Mouse (Mus musculus) bone marrow macrophage, adult 2 months (primary cell): ENCODE results near the gene Stx17.

ENCODE experiments used
- CTCF ChIP-seq: IDR thresholded peaks from 2 replicates; pipeline ENCODE4 v1.5.1; 2012; ENCODE audit warnings: low read depth, mild to moderate bottlenecking, low read length, moderate library complexity
- POLR2A ChIP-seq: IDR thresholded peaks from 2 replicates; pipeline ENCODE4 v1.6.1; 2012; ENCODE audit warnings: mild to moderate bottlenecking, low read depth, low read length, borderline replicate concordance

DNA sequence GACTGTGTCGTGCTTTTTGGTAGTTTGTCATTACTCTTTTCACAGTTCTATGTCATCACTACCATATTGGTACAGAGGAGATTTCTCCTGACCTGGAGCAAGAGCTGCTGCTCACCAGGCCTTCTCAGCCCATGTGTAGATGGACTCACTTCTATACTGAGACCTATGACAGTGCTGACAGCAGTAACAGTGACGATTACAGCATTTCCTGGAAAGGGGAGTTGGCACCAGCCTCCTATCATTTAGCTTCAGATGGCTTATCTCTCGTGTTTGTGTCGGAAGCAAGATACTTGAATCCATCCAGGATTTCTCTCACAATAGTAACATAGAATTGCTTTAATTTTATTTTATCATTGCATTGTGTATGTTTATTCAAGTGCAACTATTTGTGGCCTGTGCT, 35.7 kb downstream of the Stx17 start:
- TF ChIP-seq CTCF (no peak), POLR2A (no peak)
